Mouse (Mus musculus): Measurements from ENCODE around the gene Oog1.
"Not testable (repeated sequence)": the region's sequence is repeated elsewhere in the genome, so short reads cannot be mapped to it uniquely, and the experiment has no call there.

Oog1 gene

GRCm38 (mm10) chr12:87602388-87602787, at the start of gene Oog1:
TSS of gene Oog1 (plus strand) at chr12:87602688.
- not testable (repeated sequence) for DNase-seq (ENCODE audit: low spot score in 2 of 2)

- not testable (repeated sequence) for DNase-seq (ENCODE audit: low spot score in 2 of 2)
Observed at GRCm38 (mm10) chr12:87601388-87601787, 1.1 kb upstream of the Oog1 start.

- DNase-seq (ENCODE audit: low spot score in 2 of 2), result not testable (repeated sequence)
Observed at GRCm38 (mm10) chr12:87618569-87618968, 16.1 kb downstream of the Oog1 start, which contains the start of gene Gm4027. TSS of gene Gm4027 (plus strand) at chr12:87618869.

GRCm38 (mm10) chr12:87644520-87644919, 42.0 kb downstream of the Oog1 start, which contains the start of gene Gm16381:
TSS of gene Gm16381 (minus strand) at chr12:87644620.
- not testable (repeated sequence) for DNase-seq (ENCODE audit: low spot score in 2 of 2)

- not testable (repeated sequence) for DNase-seq (ENCODE audit: low spot score in 2 of 2)
Observed at GRCm38 (mm10) chr12:87652916-87653703, 50.6 kb downstream of the Oog1 start.
